Mouse (Mus musculus) lung, adult 2 months (tissue): ENCODE measurements around the gene Csnk1e. TPM values are rescaled to one million over a fixed set of nuclear protein-coding genes. Genes with fewer than 3 reads are reported as not detected.

Experiments
- DNase-seq: peaks from one replicate; pipeline ENCODE4 v3.0.0; 2022
- H3K4me1 ChIP-seq: fragments of 200-500 bp; 2 replicates; pipeline ENCODE4 v1.6.1; 2011; ENCODE audit warnings: low read length; ENCODE audit not compliant: control insufficient read depth, insufficient read depth
- H3K4me3 ChIP-seq: fragments of 200-500 bp; replicated peaks from 2 replicates; pipeline ENCODE3; 2011; ENCODE audit warnings: low read depth, mild to moderate bottlenecking, control low read depth, low read length; ENCODE audit errors: extremely low read depth
- CTCF ChIP-seq: fragments of 200-500 bp; IDR thresholded peaks from 2 replicates; pipeline ENCODE4 v1.5.1; 2011; ENCODE audit warnings: mild to moderate bottlenecking, low read length, control low read depth; ENCODE audit not compliant: insufficient read depth
- POLR2A ChIP-seq: fragments of 200-500 bp; IDR thresholded peaks from 2 replicates; pipeline ENCODE4 v1.6.1; 2011; ENCODE audit warnings: low read depth, mild to moderate bottlenecking, control low read depth, low read length, borderline replicate concordance; ENCODE audit errors: extremely low read depth
- WGBS: fragments of 180-500 bp; shearing (Covaris S2); methylation state at CpG from one replicate; pipeline ENCODE4 v1.1.7; 2018; 5-methylcytosine and 5-hydroxymethylcytosine counted together
- polyA plus RNA-seq: library from polyadenylated mRNA; depleted of rRNA; stranded (reverse); fragments of >200 nt; gene quantifications from 2 replicates; pipeline ENCODE4 v1.2.3, GENCODE M21; 2012

The Csnk1e gene
- polyA plus RNA-seq, 1 experiment, result 109 TPM

DNA sequence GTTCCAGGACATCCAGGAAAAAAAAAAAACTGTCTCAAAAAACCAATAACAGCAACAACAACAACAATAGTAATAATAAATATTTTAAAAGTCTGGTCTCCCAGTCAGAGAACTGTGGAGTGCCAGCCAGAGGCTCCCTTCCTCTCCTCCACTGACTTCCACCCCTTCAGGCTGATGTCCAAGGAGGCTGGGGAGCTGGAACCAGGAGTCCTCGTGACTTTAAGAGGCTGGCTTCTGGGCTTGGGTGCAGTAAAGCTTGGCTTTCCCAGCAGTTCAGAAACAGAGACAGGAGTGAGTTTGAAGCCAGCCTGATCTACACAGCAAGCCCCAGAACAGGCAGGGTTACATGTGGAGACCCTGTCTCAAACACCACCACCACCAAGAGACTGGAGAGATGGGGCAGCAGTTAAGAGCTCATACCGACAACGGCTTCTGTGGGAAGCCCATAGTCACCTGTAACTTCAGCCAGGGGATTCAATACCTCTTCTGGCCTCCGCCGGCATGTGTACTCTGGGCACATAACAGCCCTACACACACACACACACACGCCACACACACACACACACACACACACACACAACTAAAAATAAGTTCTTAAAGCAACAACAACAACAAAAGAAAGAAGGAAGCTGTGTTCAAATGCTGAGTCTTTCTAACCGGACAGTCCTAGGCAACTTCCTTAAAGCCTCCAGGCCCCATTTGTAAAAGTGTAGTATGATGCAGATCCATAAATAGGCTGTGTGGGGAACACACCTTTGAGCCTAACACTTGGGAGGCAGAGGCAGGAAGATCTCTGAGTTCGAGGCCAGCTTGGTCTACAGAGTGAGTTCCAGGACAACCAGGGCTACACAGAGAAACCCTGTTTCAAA, 9.3 kb downstream of the Csnk1e start:
- 54% methylated on average over 8 of the region's 8 CpGs for WGBS
- DNase-seq, result no peak
- 0 out of 2 replicates have a peak, but pooled peaks cover 2% of the 10 kb centered on the region for H3K4me1 ChIP-seq

DNA sequence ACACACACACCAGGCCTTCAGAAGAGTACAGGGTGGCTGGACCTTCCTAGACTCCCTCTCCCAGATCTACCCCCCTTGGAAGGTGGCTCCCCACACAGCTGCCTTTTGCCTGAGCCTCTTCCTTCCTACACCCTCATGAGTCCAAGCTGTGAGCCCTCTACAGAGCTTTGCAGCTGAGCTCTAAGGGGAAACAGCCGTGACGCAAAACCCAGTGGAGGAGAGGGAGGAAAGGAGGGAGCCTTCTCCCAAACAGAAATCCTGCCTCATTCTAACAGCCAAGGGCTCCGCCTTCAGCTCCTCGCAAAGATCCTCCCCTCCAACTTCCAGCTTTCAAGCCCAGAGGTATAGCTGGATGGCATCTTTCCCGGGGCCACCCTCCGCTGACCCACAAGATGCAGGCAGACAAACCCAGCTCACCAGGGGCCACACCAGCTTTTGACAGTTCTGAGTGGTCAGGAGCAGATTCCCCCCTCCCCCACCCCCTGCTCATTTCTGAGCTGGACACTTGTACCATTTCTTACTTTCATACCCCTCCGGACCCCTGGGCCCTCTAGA, 11.4 kb downstream of the Csnk1e start:
- TF ChIP-seq CTCF (no peak), POLR2A (no peak)
- 74% methylated on average over 7 of the region's 7 CpGs for WGBS
- no peak for DNase-seq
- Histone ChIP-seq H3K4me1 (peaks cover 16% of the 10 kb centered on the region), H3K4me3 (no peak overlapping the region)

More for the DNA sequence above, 9.3 kb downstream of the Csnk1e start:
- H3K4me3 ChIP-seq, result no peak overlapping the region
- TF ChIP-seq CTCF, result no peak
- TF ChIP-seq POLR2A, result no peak

DNA sequence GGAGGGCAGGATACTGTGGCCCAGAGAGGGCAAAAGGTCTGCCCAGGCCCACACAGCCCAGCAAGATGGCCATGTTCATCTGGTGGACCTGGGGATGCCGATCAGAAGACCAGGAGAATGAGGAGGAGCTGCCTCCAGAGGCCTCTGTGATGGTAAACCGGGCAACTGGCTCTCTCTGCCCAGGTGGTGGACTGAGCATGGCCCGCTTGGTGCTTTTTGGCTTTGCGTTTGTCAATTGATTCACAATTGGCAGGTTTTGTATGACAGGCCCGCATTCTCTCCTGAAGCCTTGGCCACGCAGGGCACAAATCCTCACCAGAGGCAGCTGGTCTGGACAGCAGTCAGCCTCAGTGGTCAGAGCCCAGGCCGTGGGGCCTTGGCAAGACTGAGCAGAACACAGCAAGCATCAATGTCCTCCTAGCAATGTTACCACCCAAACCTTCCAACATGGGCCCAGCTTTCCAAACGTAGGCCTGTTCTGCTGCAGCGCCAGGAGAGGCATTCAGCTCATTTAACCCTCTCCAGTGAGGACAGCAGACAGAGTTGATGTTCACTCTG, 12.3 kb downstream of the Csnk1e start:
- no peak for TF ChIP-seq POLR2A
- no peak for TF ChIP-seq CTCF
- no peak for DNase-seq
- H3K4me1 ChIP-seq, result peaks cover 23% of the 10 kb centered on the region
- 94% methylated on average over 9 of the region's 9 CpGs for WGBS
- H3K4me3 ChIP-seq, result no peak overlapping the region

DNA sequence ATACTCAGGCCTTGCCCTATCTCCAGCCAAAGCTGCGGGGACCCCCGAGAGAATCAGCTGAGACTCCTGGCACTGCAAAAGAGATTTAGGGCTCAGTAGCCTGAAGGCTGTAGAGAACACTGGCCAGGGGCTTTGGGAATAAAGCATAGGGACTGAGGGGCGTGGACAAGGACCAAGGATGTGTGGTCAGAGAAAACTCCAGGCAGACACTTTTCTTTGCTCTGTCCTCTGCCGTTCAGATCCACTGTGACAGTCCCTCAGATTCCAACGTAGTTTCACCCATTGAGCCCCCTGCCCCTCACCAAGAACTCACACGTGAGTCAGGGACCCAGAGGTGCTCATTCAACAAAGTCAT, 13.1 kb downstream of the Csnk1e start:
- 8% methylated on average over 6 of the region's 6 CpGs for WGBS
- DNase-seq, result no peak
- Histone ChIP-seq H3K4me3 (peak overlapping the region; percentile 51), H3K4me1 (peaks cover 29% of the 10 kb centered on the region)
- no peak for TF ChIP-seq CTCF
- no peak for TF ChIP-seq POLR2A

DNA sequence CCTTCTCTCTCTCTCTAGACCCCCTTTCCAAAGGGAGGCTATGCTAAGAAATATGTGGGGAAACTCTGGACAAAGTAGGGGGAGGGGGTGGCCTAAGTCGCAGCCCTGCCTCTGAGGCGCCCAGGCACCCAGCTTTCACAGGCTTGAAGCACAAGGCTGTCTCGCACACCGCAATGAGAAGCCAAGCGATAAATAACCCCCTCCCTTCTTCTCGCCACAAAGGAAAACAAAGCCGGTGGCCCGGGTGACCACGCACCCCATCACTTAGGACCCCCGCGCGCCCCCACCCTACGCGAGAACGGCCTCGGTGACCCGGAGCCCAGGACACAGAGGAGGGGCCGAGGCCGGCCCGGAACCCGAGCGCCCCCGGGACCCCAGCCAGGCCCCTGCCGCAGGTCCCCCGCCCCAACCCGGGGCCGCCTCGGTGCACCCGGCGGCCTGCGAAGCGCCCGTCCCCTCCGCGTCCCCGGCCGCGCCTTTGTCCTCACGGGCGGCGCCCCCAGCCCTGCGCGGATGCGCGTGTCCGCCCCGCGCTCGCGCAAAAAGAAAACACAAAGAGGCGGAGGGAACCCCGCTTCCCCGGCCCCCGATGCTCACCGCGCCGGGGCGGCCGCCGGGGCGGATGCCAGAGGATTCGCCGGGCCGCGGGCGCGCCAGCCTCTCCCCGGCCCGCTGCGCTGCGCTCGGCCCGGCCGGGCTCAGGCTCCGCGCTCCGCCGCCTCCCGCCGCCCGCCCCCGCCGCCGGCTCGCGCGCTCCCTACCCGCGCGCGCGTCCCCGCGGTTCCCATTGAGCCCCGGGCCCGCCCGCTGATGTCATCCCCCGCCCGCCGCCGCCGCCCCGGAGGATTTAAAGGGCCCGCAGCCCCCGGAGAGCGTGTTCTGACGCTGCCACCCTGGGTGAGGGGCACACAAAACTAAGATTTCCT, 13.8 kb downstream of the Csnk1e start:
- TF ChIP-seq CTCF (no peak), POLR2A (peak; percentile 41; the same call in 1 of the 2 replicates)
- WGBS, result under 1% methylated on average over 85 of the region's 107 CpGs
- peak; percentile 82 for DNase-seq

DNA sequence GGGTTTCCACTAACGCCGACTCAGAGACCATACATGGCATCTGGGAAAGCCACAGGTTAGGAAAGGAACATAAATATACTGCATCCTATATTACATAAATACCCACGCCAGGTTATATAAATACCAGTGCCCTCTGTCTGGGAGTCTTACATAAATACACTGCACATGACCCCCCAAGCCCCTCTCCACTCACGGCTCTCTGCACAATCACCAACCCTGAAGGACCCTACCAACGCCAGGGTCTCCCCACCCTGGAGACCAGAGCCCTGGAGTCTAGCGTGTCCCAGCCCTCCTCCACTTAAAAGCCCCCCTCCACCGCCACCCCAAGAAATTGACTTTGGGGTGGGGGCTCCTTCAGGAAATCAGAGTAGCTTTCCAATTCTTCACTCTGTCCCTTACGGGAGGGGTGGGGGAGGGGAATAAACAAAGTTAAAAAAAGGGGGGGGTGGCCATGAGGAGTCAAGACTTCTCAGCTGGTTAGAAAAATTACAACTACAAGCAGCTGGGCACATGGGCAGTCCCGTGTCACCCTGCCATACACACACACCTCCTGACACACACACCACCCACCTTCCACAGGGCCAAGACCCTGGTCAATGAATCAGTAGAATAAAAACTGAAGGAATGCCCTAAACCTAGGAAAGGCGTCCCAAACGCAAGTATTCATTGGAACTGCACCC, 14.6 kb downstream of the Csnk1e start:
- peaks cover 42% of the 10 kb centered on the region for H3K4me1 ChIP-seq
- H3K4me3 ChIP-seq, result peak overlapping the region; percentile 87
- TF ChIP-seq CTCF, result no peak
- no peak for TF ChIP-seq POLR2A
- no peak for DNase-seq
- WGBS, result 7% methylated on average over 11 of the region's 11 CpGs

More for the DNA sequence above, 13.8 kb downstream of the Csnk1e start:
- H3K4me1 ChIP-seq, result peaks cover 36% of the 10 kb centered on the region
- peak overlapping the region; percentile 87 for H3K4me3 ChIP-seq

DNA sequence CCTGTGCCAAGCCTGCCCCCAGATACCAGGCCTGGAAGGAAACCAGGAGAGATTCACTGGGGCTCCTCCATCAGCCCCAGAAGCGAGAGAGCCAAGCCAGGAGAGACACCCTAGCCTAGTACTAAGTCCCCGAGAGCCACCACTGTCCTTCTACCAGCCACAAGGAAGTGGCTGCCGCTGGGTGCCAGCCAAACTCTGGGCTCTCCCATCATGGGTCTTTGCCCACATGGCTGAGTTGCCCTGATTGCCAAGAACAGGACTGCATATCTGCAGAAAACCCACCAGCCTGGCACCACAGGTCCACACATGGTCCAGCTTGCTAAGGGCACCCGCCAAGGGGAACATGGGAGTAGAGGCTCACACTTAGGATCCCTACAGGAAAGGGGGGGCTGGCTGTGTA, 15.1 kb downstream of the Csnk1e start:
- Histone ChIP-seq H3K4me1 (peaks cover 48% of the 10 kb centered on the region), H3K4me3 (peak overlapping the region; percentile 60)
- TF ChIP-seq CTCF (no peak), POLR2A (no peak)
- 8% methylated on average over 4 of the region's 4 CpGs for WGBS
- DNase-seq, result peak; percentile 69

DNA sequence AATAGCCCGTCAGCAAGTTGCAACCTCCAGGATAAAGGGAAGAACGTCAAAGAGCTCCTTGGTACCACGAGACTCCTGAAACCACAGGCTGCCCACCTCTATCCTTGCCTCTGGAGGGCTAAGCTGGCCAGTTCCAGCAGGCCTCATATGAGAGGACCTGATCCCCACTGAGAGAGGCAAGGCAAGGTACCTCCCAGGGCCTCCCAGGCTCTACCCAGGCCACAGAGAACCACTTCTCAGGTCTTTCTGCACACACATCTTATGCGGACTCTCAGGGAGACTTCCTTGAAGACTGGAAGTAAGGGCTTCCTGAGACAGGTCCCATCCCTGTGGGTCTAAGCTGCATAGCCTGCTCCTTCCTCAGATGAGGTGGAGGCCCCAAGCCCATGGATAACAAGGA, 16.0 kb downstream of the Csnk1e start:
- DNase-seq, result no peak
- H3K4me1 ChIP-seq, result peaks cover 55% of the 10 kb centered on the region
- 61% methylated on average over 4 of the region's 4 CpGs for WGBS
- H3K4me3 ChIP-seq, result no peak overlapping the region
- TF ChIP-seq POLR2A (no peak), CTCF (no peak)

DNA sequence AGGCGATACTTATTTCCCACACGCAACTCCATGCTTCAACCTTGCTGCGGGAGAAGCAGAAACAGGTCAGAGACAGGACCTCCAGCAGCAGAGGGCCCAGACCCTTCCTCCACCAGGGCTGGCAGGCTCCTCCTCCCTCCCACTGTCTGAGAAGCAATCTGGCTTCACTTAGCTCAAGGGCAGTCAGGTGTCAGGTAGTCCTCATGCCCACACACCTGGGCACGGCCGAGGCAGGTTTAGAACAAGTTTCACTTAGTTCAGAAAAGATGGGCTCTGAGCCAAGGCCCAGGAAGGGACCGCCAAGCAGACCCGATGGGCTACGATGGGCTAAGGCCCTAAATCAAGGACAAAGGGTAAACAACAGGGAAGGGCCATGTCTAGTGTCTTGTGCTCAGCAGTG, 16.6 kb downstream of the Csnk1e start:
- DNase-seq, result no peak
- no peak for TF ChIP-seq CTCF
- TF ChIP-seq POLR2A, result no peak
- Histone ChIP-seq H3K4me1 (peaks cover 57% of the 10 kb centered on the region), H3K4me3 (no peak overlapping the region)
- 46% methylated on average over 8 of the region's 8 CpGs for WGBS
